Mouse (Mus musculus): ENCODE data around the gene Calhm2. TPM values are rescaled to one million over a fixed set of nuclear protein-coding genes. Genes with fewer than 3 reads are reported as not detected.
A peak's percentile ranks its signal among the peaks of the same experiment; 100 is the strongest.

The Calhm2 gene
- polyA plus RNA-seq, 1 experiment from 2014 or later, result 5.8 TPM

GRCm38 (mm10) chr19:47174515-47174914 lies 36.4 kb upstream of the Calhm2 start:
- Histone ChIP-seq H3K4me3 (no peak overlapping the region), H3K4me2 (no peak overlapping the region), H3K9me3 (replicated peaks) (no peaks in the 10 kb centered on the region), H3K4me1 (replicated peaks) (peaks cover 4% of the 10 kb centered on the region), H3K36me3 (no peaks in the 10 kb centered on the region), H3K27me3 (replicated peaks) (peaks cover 39% of the 10 kb centered on the region), H3K27ac (ENCODE audit: poor library complexity, severe bottlenecking) (no peak overlapping the region), H3K9ac (no peak overlapping the region)
- 51% methylated on average over 3 of the region's 3 CpGs for WGBS
- no peak for ATAC-seq (ENCODE audit: insufficient number of reproducible peaks, low FRiP score)

- 21% methylated on average over 11 of the region's 11 CpGs for WGBS
- no peak for ATAC-seq (ENCODE audit: insufficient number of reproducible peaks, low FRiP score)
- Histone ChIP-seq H3K4me2 (peak overlapping the region; percentile 71), H3K4me3 (peak overlapping the region; percentile 32), H3K27me3 (replicated peaks) (peaks cover 11% of the 10 kb centered on the region; the same call in 1 of the 2 replicates), H3K9me3 (replicated peaks) (no peaks in the 10 kb centered on the region), H3K27ac (ENCODE audit: poor library complexity, severe bottlenecking) (no peak overlapping the region), H3K9ac (peak overlapping the region; percentile 52), H3K4me1 (replicated peaks) (peaks cover 9% of the 10 kb centered on the region; the same call in 1 of the 2 replicates), H3K36me3 (no peaks in the 10 kb centered on the region)
Observed at GRCm38 (mm10) chr19:47168793-47169412, 30.8 kb upstream of the Calhm2 start.

GRCm38 (mm10) chr19:47168223-47168622 lies 30.1 kb upstream of the Calhm2 start:
- no peaks in the 10 kb centered on the region for H3K36me3 ChIP-seq
- 4% methylated on average over 13 of the region's 13 CpGs for WGBS
- no peak overlapping the region for H3K27ac ChIP-seq (ENCODE audit: poor library complexity, severe bottlenecking)
- peaks cover 9% of the 10 kb centered on the region; the same call in 1 of the 2 replicates for H3K4me1 ChIP-seq (replicated peaks)
- ATAC-seq (ENCODE audit: insufficient number of reproducible peaks, low FRiP score), result 0 out of 2 replicates have a peak, but pooled peaks have one; percentile 11
- no peaks in the 10 kb centered on the region for H3K9me3 ChIP-seq (replicated peaks)
- H3K9ac ChIP-seq, result peak overlapping the region; percentile 52
- H3K4me3 ChIP-seq, result peak overlapping the region; percentile 32
- peaks cover 11% of the 10 kb centered on the region; the same call in 1 of the 2 replicates for H3K27me3 ChIP-seq (replicated peaks)
- H3K4me2 ChIP-seq, result peak overlapping the region; percentile 71

- Histone ChIP-seq H3K4me3 (no peak overlapping the region), H3K9me3 (replicated peaks) (no peaks in the 10 kb centered on the region), H3K4me1 (replicated peaks) (peaks cover 9% of the 10 kb centered on the region; the same call in 1 of the 2 replicates), H3K27ac (ENCODE audit: poor library complexity, severe bottlenecking) (no peak overlapping the region), H3K27me3 (replicated peaks) (peaks cover 8% of the 10 kb centered on the region; the same call in 1 of the 2 replicates), H3K36me3 (no peaks in the 10 kb centered on the region), H3K9ac (0 out of 2 replicates have a peak overlapping the region, but pooled peaks have one; percentile 30), H3K4me2 (peak overlapping the region; percentile 71)
- WGBS, result 42% methylated on average over 7 of the region's 7 CpGs
- 0 out of 2 replicates have a peak, but pooled peaks have one; percentile 25 for ATAC-seq (ENCODE audit: insufficient number of reproducible peaks, low FRiP score)
Observed at GRCm38 (mm10) chr19:47167617-47168214, 29.6 kb upstream of the Calhm2 start.

- H3K27ac ChIP-seq (ENCODE audit: poor library complexity, severe bottlenecking), result no peak overlapping the region
Observed at GRCm38 (mm10) chr19:47166758-47167157, 28.7 kb upstream of the Calhm2 start.

GRCm38 (mm10) chr19:47163176-47163744 lies 25.2 kb upstream of the Calhm2 start:
- Histone ChIP-seq H3K27ac (ENCODE audit: poor library complexity, severe bottlenecking) (no peak overlapping the region), H3K4me2 (no peak overlapping the region), H3K27me3 (replicated peaks) (peaks cover 7% of the 10 kb centered on the region; the same call in 1 of the 2 replicates), H3K4me1 (replicated peaks) (0 out of 2 replicates have a peak, but pooled peaks cover 4% of the 10 kb centered on the region), H3K36me3 (no peaks in the 10 kb centered on the region), H3K4me3 (no peak overlapping the region), H3K9me3 (replicated peaks) (no peaks in the 10 kb centered on the region), H3K9ac (no peak overlapping the region)
- no peak for ATAC-seq (ENCODE audit: insufficient number of reproducible peaks, low FRiP score)
- WGBS, result 90% methylated on average over 6 of the region's 6 CpGs

More at GRCm38 (mm10) chr19:47166758-47167157, 28.7 kb upstream of the Calhm2 start:
- Histone ChIP-seq H3K4me1 (replicated peaks) (peaks cover 9% of the 10 kb centered on the region; the same call in 1 of the 2 replicates), H3K4me2 (no peak overlapping the region), H3K36me3 (no peaks in the 10 kb centered on the region), H3K9ac (no peak overlapping the region), H3K4me3 (no peak overlapping the region), H3K27me3 (replicated peaks) (peaks cover 7% of the 10 kb centered on the region; the same call in 1 of the 2 replicates), H3K9me3 (replicated peaks) (no peaks in the 10 kb centered on the region)
- 32% methylated on average over 3 of the region's 3 CpGs for WGBS
- ATAC-seq (ENCODE audit: insufficient number of reproducible peaks, low FRiP score), result no peak

GRCm38 (mm10) chr19:47161669-47162068 lies 23.6 kb upstream of the Calhm2 start:
- no peaks in the 10 kb centered on the region for H3K36me3 ChIP-seq
- no peaks in the 10 kb centered on the region for H3K4me1 ChIP-seq (replicated peaks)
- no peak overlapping the region for H3K4me2 ChIP-seq
- H3K9me3 ChIP-seq (replicated peaks), result no peaks in the 10 kb centered on the region
- H3K27me3 ChIP-seq (replicated peaks), result no peaks in the 10 kb centered on the region
- WGBS, result 57% methylated on average over 4 of the region's 4 CpGs
- no peak overlapping the region for H3K9ac ChIP-seq
- no peak overlapping the region for H3K27ac ChIP-seq (ENCODE audit: poor library complexity, severe bottlenecking)
- no peak for ATAC-seq (ENCODE audit: insufficient number of reproducible peaks, low FRiP score)
- H3K4me3 ChIP-seq, result no peak overlapping the region

GRCm38 (mm10) chr19:47157664-47158063 lies 19.6 kb upstream of the Calhm2 start, which contains the start of gene Calhm3:
Calhm3 (minus strand) TSS chr19:47157764.
- Histone ChIP-seq H3K36me3 (no peaks in the 10 kb centered on the region), H3K27ac (ENCODE audit: poor library complexity, severe bottlenecking) (no peak within 1 kb of the TSS), H3K4me3 (no peak within 1 kb of the TSS), H3K9ac (no peak within 1 kb of the TSS), H3K27me3 (replicated peaks) (0 out of 2 replicates have a peak, but pooled peaks cover 5% of the 10 kb centered on the region), H3K9me3 (replicated peaks) (no peaks in the 10 kb centered on the region), H3K4me1 (replicated peaks) (no peaks in the 10 kb centered on the region), H3K4me2 (no peak within 1 kb of the TSS)
- 75% methylated on average over 11 of the region's 11 CpGs for WGBS
- no peak for ATAC-seq (ENCODE audit: insufficient number of reproducible peaks, low FRiP score)

GRCm38 (mm10) chr19:47153767-47154166 lies 15.7 kb upstream of the Calhm2 start:
- no peak for ATAC-seq (ENCODE audit: insufficient number of reproducible peaks, low FRiP score)

GRCm38 (mm10) chr19:47152062-47152369 lies 13.9 kb upstream of the Calhm2 start:
- peaks cover 25% of the 10 kb centered on the region; the same call in 1 of the 2 replicates for H3K27me3 ChIP-seq (replicated peaks)
- peak overlapping the region; percentile 32 for H3K4me3 ChIP-seq
- WGBS, result 56% methylated on average over 12 of the region's 12 CpGs
- H3K9ac ChIP-seq, result no peak overlapping the region
- no peaks in the 10 kb centered on the region for H3K9me3 ChIP-seq (replicated peaks)
- no peak overlapping the region for H3K27ac ChIP-seq (ENCODE audit: poor library complexity, severe bottlenecking)
- H3K36me3 ChIP-seq, result no peaks in the 10 kb centered on the region
- ATAC-seq (ENCODE audit: insufficient number of reproducible peaks, low FRiP score), result no peak
- peak overlapping the region; percentile 64 for H3K4me2 ChIP-seq
- peaks cover 11% of the 10 kb centered on the region; the same call in 1 of the 2 replicates for H3K4me1 ChIP-seq (replicated peaks)

More at GRCm38 (mm10) chr19:47153767-47154166, 15.7 kb upstream of the Calhm2 start:
- Histone ChIP-seq H3K4me2 (no peak overlapping the region), H3K9me3 (replicated peaks) (no peaks in the 10 kb centered on the region), H3K27me3 (replicated peaks) (peaks cover 21% of the 10 kb centered on the region; the same call in 1 of the 2 replicates), H3K4me3 (no peak overlapping the region), H3K27ac (ENCODE audit: poor library complexity, severe bottlenecking) (no peak overlapping the region), H3K9ac (no peak overlapping the region), H3K4me1 (replicated peaks) (peaks cover 11% of the 10 kb centered on the region; the same call in 1 of the 2 replicates), H3K36me3 (no peaks in the 10 kb centered on the region)
- 87% methylated on average over 7 of the region's 7 CpGs for WGBS
